Mouse (Mus musculus): ENCODE measurements around the gene St3gal3.

Gene St3gal3

GRCm38 (mm10) chr4:117890031-117890430, 244.7 kb downstream of the St3gal3 start:
- no peak for DNase-seq

- no peak for DNase-seq
Observed at GRCm38 (mm10) chr4:117889471-117889870, 245.2 kb downstream of the St3gal3 start.

GRCm38 (mm10) chr4:117887920-117888319, 246.8 kb downstream of the St3gal3 start:
- DNase-seq, result no peak

GRCm38 (mm10) chr4:117887133-117887532, 247.6 kb downstream of the St3gal3 start, which contains the start of gene Atp6v0b:
Gene Atp6v0b (minus strand): TSS chr4:117887333.
- DNase-seq, result peak; percentile 86 to 91

- no peak for DNase-seq
Observed at GRCm38 (mm10) chr4:117886644-117887043, 248.1 kb downstream of the St3gal3 start.

GRCm38 (mm10) chr4:117885994-117886393, 248.7 kb downstream of the St3gal3 start:
- DNase-seq, result no peak

GRCm38 (mm10) chr4:117885093-117885492, 249.6 kb downstream of the St3gal3 start:
- no peak for DNase-seq

GRCm38 (mm10) chr4:117884146-117884545, 250.6 kb downstream of the St3gal3 start:
- DNase-seq, result no peak

GRCm38 (mm10) chr4:117882701-117883691, 251.7 kb downstream of the St3gal3 start, which contains the start of gene B4galt2:
Gene B4galt2 (minus strand): TSS chr4:117883487.
- DNase-seq, result no peak

All from thymus, adult 18-20 months (tissue).